Mouse (Mus musculus) spleen, adult 10 weeks (tissue): ENCODE results near the gene C9orf72. TPM values are rescaled to one million over a fixed set of nuclear protein-coding genes. Genes with fewer than 3 reads are reported as not detected.

Experiments
- polyA plus RNA-seq: library from polyadenylated mRNA; stranded (reverse); fragments of 350-450 nt; fragmentation: Illumina TruSeq; extraction: RNeasy Lipid Tissue Mini Kit (QIAGEN cat#74804); gene quantifications from one replicate; pipeline ENCODE4 v1.2.3, GENCODE M21; 2015; ENCODE audit warnings: low replicate concordance; ENCODE audit not compliant: insufficient read depth

C9orf72 gene
- 24.3 TPM for polyA plus RNA-seq

DNA sequence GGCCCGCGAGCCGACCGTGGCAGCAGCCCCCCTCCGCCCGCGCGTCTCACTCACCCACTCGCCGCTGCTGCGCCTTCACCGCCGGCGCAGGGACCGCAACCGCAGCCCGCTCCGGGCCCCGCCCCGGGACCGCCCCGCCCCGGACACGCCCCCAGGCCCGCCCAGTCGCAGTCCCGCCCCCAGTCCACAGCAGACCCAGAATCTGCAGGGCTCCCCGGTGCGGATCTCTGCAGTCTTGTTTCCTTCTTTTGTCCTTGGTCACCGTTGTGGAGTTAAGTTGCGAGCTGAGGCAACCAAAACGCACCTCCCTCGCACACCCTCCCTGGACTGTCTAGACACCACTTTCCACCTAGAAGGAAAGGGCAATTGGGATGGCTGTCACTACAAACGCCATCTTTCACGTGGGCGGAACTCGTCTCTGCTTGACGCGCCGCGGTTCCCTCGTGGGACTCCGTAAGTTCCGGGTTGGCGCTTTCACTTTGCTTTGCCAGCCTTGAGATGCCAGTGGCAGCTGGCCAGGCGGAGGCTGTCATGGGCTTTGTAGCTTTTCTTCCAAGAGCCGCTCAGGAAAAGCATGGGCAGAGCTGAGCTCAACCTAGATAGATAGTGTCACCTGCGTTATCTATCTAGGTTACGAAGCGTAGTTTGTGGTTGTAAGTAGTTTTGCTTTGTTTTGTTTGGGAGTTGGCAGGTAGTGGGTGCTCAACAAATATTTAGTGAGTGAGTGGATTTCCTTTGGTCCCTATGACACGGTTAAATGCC, at the start of gene C9orf72:
C9orf72 (minus strand) TSS at position 442 of the 762 bp plus-strand sequence.

DNA sequence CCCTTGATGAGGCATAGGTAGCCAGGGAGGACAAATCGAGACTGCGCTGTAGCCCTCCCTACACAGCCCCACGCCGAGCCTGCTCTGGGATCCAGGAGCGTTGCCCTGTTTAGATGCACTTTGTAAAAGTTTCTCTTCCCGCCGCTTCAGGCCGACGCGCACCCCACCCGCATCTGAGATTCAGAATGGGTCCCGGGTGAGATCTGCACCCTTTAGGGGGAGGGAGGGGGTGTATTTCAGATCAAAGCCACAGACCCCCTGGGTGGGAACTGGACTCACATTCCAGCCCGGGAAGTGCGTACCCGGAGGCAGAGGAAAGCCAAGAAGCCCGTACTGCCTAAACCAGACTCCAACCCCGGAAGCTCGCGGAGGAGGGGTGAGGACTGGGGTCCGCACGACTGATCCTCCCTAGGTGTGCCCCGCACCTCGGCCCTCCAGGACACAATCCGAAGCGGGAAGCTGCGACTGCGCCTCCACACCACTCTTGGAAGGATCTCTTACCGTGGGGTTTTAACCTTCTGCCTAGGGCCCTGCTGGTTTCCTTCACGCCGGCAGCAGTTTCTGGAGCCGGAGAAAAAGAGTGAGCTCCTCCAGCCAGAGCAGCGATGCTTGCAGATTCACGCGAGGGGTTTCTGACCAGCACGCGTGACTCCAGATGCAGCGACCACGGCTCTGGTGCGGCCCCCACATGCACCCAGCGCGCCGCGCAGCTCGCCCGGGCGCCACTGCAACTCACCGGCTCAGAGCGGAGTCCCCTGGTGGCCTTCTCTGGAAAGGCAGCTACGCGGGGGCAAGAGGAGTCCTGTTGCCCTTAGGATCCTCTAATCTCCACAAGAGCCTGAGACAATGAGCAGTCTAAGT, 69.0 kb downstream of the C9orf72 start, which contains the start of gene Mob3b:
Mob3b (minus strand) TSS at position 734 of the 861 bp plus-strand sequence.

DNA sequence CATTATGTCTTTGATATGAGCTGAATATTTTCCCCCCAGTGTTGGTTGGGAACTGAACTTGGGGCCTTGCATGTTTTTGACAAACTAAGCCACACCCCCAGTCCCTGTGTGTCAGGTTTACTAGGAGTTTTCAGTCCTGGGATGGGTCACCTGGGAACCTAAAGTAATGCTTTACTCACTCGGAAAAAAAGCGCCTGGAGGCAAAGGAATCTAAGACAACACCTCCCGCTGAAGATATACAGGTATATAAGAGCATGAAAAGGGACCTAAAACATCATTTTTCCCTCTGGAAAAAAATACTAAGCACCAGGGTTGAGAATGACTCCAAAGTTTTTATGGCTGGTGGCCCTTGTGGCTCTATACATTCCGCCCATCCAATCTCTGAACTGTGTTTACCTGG, 74.2 kb downstream of the C9orf72 start, which contains the start of gene Ifnk:
Ifnk (plus strand) TSS at position 301 of the 400 bp plus-strand sequence.

Other genes starting within 250 kb of the C9orf72 start
- not detected for gene Ifnk, start 74.1 kb downstream of the C9orf72 start, polyA plus RNA-seq
- 5.0 TPM for gene Mob3b, start 68.7 kb downstream of the C9orf72 start, polyA plus RNA-seq